8 mouse cellular contexts compared by ENCODE assay signal in the genomic region with DNA sequence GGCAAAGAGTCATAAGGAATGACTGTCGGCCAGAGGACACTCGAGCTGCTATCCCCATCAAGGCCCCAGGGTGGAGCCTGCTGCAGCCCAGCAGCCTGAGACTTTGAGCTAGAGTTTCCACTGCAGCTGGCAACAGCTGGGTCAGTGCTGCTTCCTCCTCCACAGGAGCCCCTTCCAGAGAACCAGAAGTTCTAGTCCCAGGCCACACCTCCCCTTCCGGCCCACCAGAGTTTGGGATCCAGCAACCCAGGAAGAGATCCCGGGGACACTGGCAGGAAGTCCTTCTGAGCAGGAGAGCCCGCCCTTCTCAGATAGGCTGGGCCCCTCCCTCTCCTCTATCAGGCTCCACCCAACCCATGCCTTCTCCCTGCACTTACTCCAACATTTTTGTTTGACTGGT. TPM values are rescaled to one million over a fixed set of nuclear protein-coding genes. Genes with fewer than 3 reads are reported as not detected.
DNase-seq lines count a peak whose midpoint lies in the region; ATAC-seq and TF ChIP-seq lines count a peak whose summit lies in the region.

No protein-coding gene starts in this region.

- H3K9me3 ChIP-seq in midbrain, embryonic 10.5 days (replicated peaks): no peaks in the 10 kb centered on the region
- no peaks in the 10 kb centered on the region for H3K9me3 ChIP-seq in midbrain, embryonic 16.5 days (replicated peaks; ENCODE audit: control insufficient read depth, low read length, poor library complexity, severe bottlenecking)
- no peaks in the 10 kb centered on the region for H3K9me3 ChIP-seq in embryonic facial prominence, embryonic 12.5 days
- no peaks in the 10 kb centered on the region for H3K9me3 ChIP-seq in heart, embryonic 15.5 days (replicated peaks)
- no peaks in the 10 kb centered on the region for H3K9me3 ChIP-seq in midbrain, embryonic 12.5 days

- H3K4me3 ChIP-seq in midbrain, embryonic 10.5 days: peak overlapping the region; percentile 37
- no peak overlapping the region for H3K4me3 ChIP-seq in midbrain, embryonic 16.5 days (ENCODE audit: low read depth, low read length)
- H3K4me3 ChIP-seq in embryonic facial prominence, embryonic 12.5 days: no peak overlapping the region
- H3K4me3 ChIP-seq in heart, embryonic 15.5 days: peak overlapping the region; percentile 1; the same call in 1 of the 2 replicates
- H3K4me3 ChIP-seq in midbrain, embryonic 12.5 days: no peak overlapping the region
- H3K4me3 ChIP-seq in testis, adult 2 months (ENCODE audit: control insufficient read depth, low read depth, low read length): no peak overlapping the region

- 5% methylated on average over 5 of the region's 5 CpGs for whole genome bisulfite sequencing in midbrain, embryonic 10.5 days
- 3% methylated on average over 5 of the region's 5 CpGs for WGBS in midbrain, embryonic 16.5 days
- 5% methylated on average over 5 of the region's 5 CpGs for WGBS in embryonic facial prominence, embryonic 12.5 days
- 3% methylated on average over 5 of the region's 5 CpGs for WGBS in heart, embryonic 15.5 days
- WGBS in large intestine, adult 2 months: 2% methylated on average over 5 of the region's 5 CpGs
- WGBS in midbrain, embryonic 12.5 days: 5% methylated on average over 5 of the region's 5 CpGs

- H3K4me1 ChIP-seq in midbrain, embryonic 10.5 days: peaks cover 13% of the 10 kb centered on the region
- H3K4me1 ChIP-seq in midbrain, embryonic 16.5 days (ENCODE audit: control insufficient read depth, insufficient read depth, low read length): no peaks in the 10 kb centered on the region
- peaks cover 8% of the 10 kb centered on the region for H3K4me1 ChIP-seq in embryonic facial prominence, embryonic 12.5 days
- peaks cover 43% of the 10 kb centered on the region for H3K4me1 ChIP-seq in heart, embryonic 15.5 days (replicated peaks)
- H3K4me1 ChIP-seq in midbrain, embryonic 12.5 days: peaks cover 7% of the 10 kb centered on the region
- H3K4me1 ChIP-seq in testis, adult 2 months (ENCODE audit: control insufficient read depth, insufficient read depth, low read length): no peaks in the 10 kb centered on the region

- H3K4me2 ChIP-seq in midbrain, embryonic 16.5 days (ENCODE audit: low read length): no peak overlapping the region
- H3K4me2 ChIP-seq in embryonic facial prominence, embryonic 12.5 days (replicated peaks): peak overlapping the region; percentile 23
- H3K4me2 ChIP-seq in heart, embryonic 15.5 days: peak overlapping the region; percentile 41
- H3K4me2 ChIP-seq in midbrain, embryonic 12.5 days (replicated peaks): 0 out of 2 replicates have a peak overlapping the region, but pooled peaks have one; percentile 5

- peak; percentile 28; the same call in 1 of the 2 replicates for TF ChIP-seq CTCF in testis, adult 2 months (IDR thresholded peaks at IDR 0.05; ENCODE audit: control insufficient read depth, insufficient read depth, insufficient replicate concordance, low read depth, low read length)

- peaks cover 39% of the 10 kb centered on the region for H3K36me3 ChIP-seq in midbrain, embryonic 10.5 days
- H3K36me3 ChIP-seq in midbrain, embryonic 16.5 days (ENCODE audit: control insufficient read depth, insufficient read depth, low read length): no peaks in the 10 kb centered on the region
- peaks cover 30% of the 10 kb centered on the region for H3K36me3 ChIP-seq in embryonic facial prominence, embryonic 12.5 days
- peaks cover 14% of the 10 kb centered on the region for H3K36me3 ChIP-seq in heart, embryonic 15.5 days
- 0 out of 2 replicates have a peak, but pooled peaks cover 8% of the 10 kb centered on the region for H3K36me3 ChIP-seq in midbrain, embryonic 12.5 days
- H3K36me3 ChIP-seq in testis, adult 2 months (ENCODE audit: control insufficient read depth, insufficient read depth, low read length): no peaks in the 10 kb centered on the region

- peak overlapping the region; percentile 76 for H3K27ac ChIP-seq in midbrain, embryonic 10.5 days (replicated peaks)
- H3K27ac ChIP-seq in midbrain, embryonic 16.5 days (ENCODE audit: low read length): no peak overlapping the region
- H3K27ac ChIP-seq in embryonic facial prominence, embryonic 12.5 days: peak overlapping the region; percentile 51
- H3K27ac ChIP-seq in heart, embryonic 15.5 days: peak overlapping the region; percentile 89
- H3K27ac ChIP-seq in midbrain, embryonic 12.5 days (replicated peaks): no peak overlapping the region
- H3K27ac ChIP-seq in testis, adult 2 months (ENCODE audit: control insufficient read depth, insufficient read depth, low read depth, low read length): peak overlapping the region; percentile 33; the same call in 1 of the 2 replicates

- no peak for ATAC-seq in midbrain, embryonic 16.5 days
- peak; percentile 83 for ATAC-seq in embryonic facial prominence, embryonic 12.5 days (ENCODE audit: insufficient number of reproducible peaks, insufficient read depth, low FRiP score, low TSS enrichment)
- ATAC-seq in heart, embryonic 15.5 days (replicated peaks; ENCODE audit: insufficient number of reproducible peaks, insufficient read depth, low FRiP score, low read depth): peak; percentile 88
- peak; percentile 44; the same call in 1 of the 2 replicates for ATAC-seq in midbrain, embryonic 12.5 days (ENCODE audit: low FRiP score, low read depth)

- no peaks in the 10 kb centered on the region for H3K27me3 ChIP-seq in midbrain, embryonic 10.5 days (ENCODE audit: low read depth, poor library complexity, severe bottlenecking)
- no peaks in the 10 kb centered on the region for H3K27me3 ChIP-seq in midbrain, embryonic 16.5 days (ENCODE audit: control insufficient read depth, insufficient read depth, low read depth, low read length)
- no peaks in the 10 kb centered on the region for H3K27me3 ChIP-seq in embryonic facial prominence, embryonic 12.5 days
- no peaks in the 10 kb centered on the region for H3K27me3 ChIP-seq in heart, embryonic 15.5 days
- no peaks in the 10 kb centered on the region for H3K27me3 ChIP-seq in midbrain, embryonic 12.5 days
- H3K27me3 ChIP-seq in testis, adult 2 months (ENCODE audit: control insufficient read depth, insufficient read depth, low read length): no peaks in the 10 kb centered on the region

- H3K9ac ChIP-seq in midbrain, embryonic 16.5 days (ENCODE audit: low read depth, low read length): no peak overlapping the region
- H3K9ac ChIP-seq in embryonic facial prominence, embryonic 12.5 days: 0 out of 2 replicates have a peak overlapping the region, but pooled peaks have one; percentile 6
- H3K9ac ChIP-seq in heart, embryonic 15.5 days: peak overlapping the region; percentile 36; the same call in 1 of the 2 replicates
- no peak overlapping the region for H3K9ac ChIP-seq in midbrain, embryonic 12.5 days (replicated peaks)

- DNase-seq in midbrain, embryonic 10.5 days (ENCODE audit: low spot score): peak; percentile 66
- peak; percentile 57 for DNase-seq in large intestine, adult 2 months (ENCODE audit: low read depth, low spot score)
- DNase-seq in cerebellum, adult 9-10 months: no peak

- TF ChIP-seq POLR2A in testis, adult 2 months (IDR thresholded peaks at IDR 0.05; ENCODE audit: control insufficient read depth, low read depth, low read length): no peak

RNA-seq across cellular contexts. Expression of a gene that starts 30.5 kb away (rescaled TPM):
- 24.3 and 25.0 TPM in 2 replicates for polyA plus RNA-seq in midbrain, embryonic 10.5 days (2016; fragmentation: Nextera tagmentation; extraction: Ambion mirVana)
- polyA plus RNA-seq in midbrain, embryonic 16.5 days (2015; fragmentation: Nextera tagmentation; extraction: Ambion mirVana): 7.0 and 7.8 TPM in 2 replicates
- 31.7 and 33.6 TPM in 2 replicates for polyA plus RNA-seq in embryonic facial prominence, embryonic 12.5 days (2016; fragmentation: Nextera tagmentation; extraction: Ambion mirVana)
- polyA plus RNA-seq in heart, embryonic 15.5 days (2015; fragmentation: Nextera tagmentation; extraction: Ambion mirVana): 33.8 and 38.2 TPM in 2 replicates
- 33.1 and 43.2 TPM in 2 replicates for polyA plus RNA-seq in large intestine, adult 2 months (2012; rRNA removed)
- polyA plus RNA-seq in midbrain, embryonic 12.5 days (2016; fragmentation: Nextera tagmentation; extraction: Ambion mirVana): 19.6 and 21.6 TPM in 2 replicates
- polyA plus RNA-seq in testis, adult 2 months (2012; rRNA removed): 17.3 and 19.4 TPM in 2 replicates

RNA-seq across cellular contexts. Expression of a gene that starts 44.7 kb away (rescaled TPM):
- 0.96 and 1.5 TPM in 2 replicates for polyA plus RNA-seq in midbrain, embryonic 10.5 days (2016; fragmentation: Nextera tagmentation; extraction: Ambion mirVana)
- polyA plus RNA-seq in midbrain, embryonic 16.5 days (2015; fragmentation: Nextera tagmentation; extraction: Ambion mirVana): 1.1 and 1.7 TPM in 2 replicates
- 1.1 and 2.7 TPM in 2 replicates for polyA plus RNA-seq in embryonic facial prominence, embryonic 12.5 days (2016; fragmentation: Nextera tagmentation; extraction: Ambion mirVana)
- 0.58 and 0.66 TPM in 2 replicates for polyA plus RNA-seq in heart, embryonic 15.5 days (2015; fragmentation: Nextera tagmentation; extraction: Ambion mirVana)
- 2.0 and 3.3 TPM in 2 replicates for polyA plus RNA-seq in large intestine, adult 2 months (2012; rRNA removed)
- polyA plus RNA-seq in midbrain, embryonic 12.5 days (2016; fragmentation: Nextera tagmentation; extraction: Ambion mirVana): 0.71 and 0.91 TPM in 2 replicates
- 3.7 and 5.3 TPM in 2 replicates for polyA plus RNA-seq in testis, adult 2 months (2012; rRNA removed)

RNA-seq across cellular contexts. Expression of a gene that starts 58.2 kb away (rescaled TPM):
- polyA plus RNA-seq in midbrain, embryonic 10.5 days (2016; fragmentation: Nextera tagmentation; extraction: Ambion mirVana): 14.3 and 16.7 TPM in 2 replicates
- 7.4 and 8.5 TPM in 2 replicates for polyA plus RNA-seq in midbrain, embryonic 16.5 days (2015; fragmentation: Nextera tagmentation; extraction: Ambion mirVana)
- polyA plus RNA-seq in embryonic facial prominence, embryonic 12.5 days (2016; fragmentation: Nextera tagmentation; extraction: Ambion mirVana): 9.0 and 9.1 TPM in 2 replicates
- 7.5 and 10.1 TPM in 2 replicates for polyA plus RNA-seq in heart, embryonic 15.5 days (2015; fragmentation: Nextera tagmentation; extraction: Ambion mirVana)
- polyA plus RNA-seq in large intestine, adult 2 months (2012; rRNA removed): 22.7 and 36.6 TPM in 2 replicates
- polyA plus RNA-seq in midbrain, embryonic 12.5 days (2016; fragmentation: Nextera tagmentation; extraction: Ambion mirVana): 14.1 and 16.0 TPM in 2 replicates
- polyA plus RNA-seq in testis, adult 2 months (2012; rRNA removed): 90.5 and 100 TPM in 2 replicates

Comparison
In these comparisons a context has a peak if more than half of its experiments do, and no peak if none do; other contexts are left out.
1. H3K27ac ChIP-seq: peak in midbrain, embryonic 10.5 days (single experiment), embryonic facial prominence, embryonic 12.5 days (single experiment), heart, embryonic 15.5 days (single experiment) and testis, adult 2 months (single experiment); none in midbrain, embryonic 16.5 days (single experiment) and midbrain, embryonic 12.5 days (single experiment).
2. H3K4me3 ChIP-seq: peak in midbrain, embryonic 10.5 days (single experiment) and heart, embryonic 15.5 days (single experiment); none in midbrain, embryonic 16.5 days (single experiment), embryonic facial prominence, embryonic 12.5 days (single experiment), midbrain, embryonic 12.5 days (single experiment) and testis, adult 2 months (single experiment).
3. H3K9ac ChIP-seq: peak in embryonic facial prominence, embryonic 12.5 days (single experiment) and heart, embryonic 15.5 days (single experiment); none in midbrain, embryonic 16.5 days (single experiment) and midbrain, embryonic 12.5 days (single experiment).